Mouse (Mus musculus) brain, embryonic 14.5 days (tissue): ENCODE measurements around the gene Erc2.

Experiments
- CTCF ChIP-seq: fragments of 200-500 bp; IDR thresholded peaks from 2 replicates; pipeline ENCODE4 v1.5.1; 2012; ENCODE audit warnings: inconsistent platforms, mild to moderate bottlenecking, moderate library complexity, borderline replicate concordance; ENCODE audit not compliant: insufficient read depth, insufficient read length; ENCODE audit errors: extremely low read depth
- POLR2A ChIP-seq: fragments of 200-500 bp; IDR thresholded peaks from 2 replicates; pipeline ENCODE4 v1.6.1; 2012; ENCODE audit warnings: mild to moderate bottlenecking, inconsistent platforms, borderline replicate concordance; ENCODE audit not compliant: poor library complexity, insufficient read depth, insufficient read length, severe bottlenecking; ENCODE audit errors: extremely low read depth

DNA sequence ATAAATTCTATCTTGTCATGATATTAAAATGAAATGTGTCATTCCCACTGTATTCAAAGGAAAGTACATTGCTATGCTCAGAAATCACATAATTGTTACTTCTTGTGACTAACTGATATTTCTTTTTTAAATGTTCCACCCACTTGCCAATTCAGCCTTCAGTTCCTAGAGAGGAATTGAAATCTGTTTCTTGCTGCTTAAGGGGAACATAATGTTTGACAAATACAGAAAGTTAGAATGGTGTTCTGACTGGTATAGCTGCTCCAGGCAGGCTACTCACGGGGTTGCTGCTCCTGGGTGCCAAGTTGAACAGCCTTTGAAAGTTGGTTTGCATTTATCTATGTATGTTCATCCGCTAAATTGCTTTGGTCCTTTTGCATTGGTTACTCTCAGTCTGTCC, 270.2 kb downstream of the Erc2 start:
- TF ChIP-seq POLR2A = no peak
- TF ChIP-seq CTCF = no peak
